Mouse (Mus musculus) lung, embryonic 14.5 days (tissue): ENCODE measurements around the gene Lpar1. TPM values are rescaled to one million over a fixed set of nuclear protein-coding genes. Genes with fewer than 3 reads are reported as not detected.
A peak's percentile ranks its signal among the peaks of the same experiment; 100 is the strongest.
"Not testable (repeated sequence)": the region's sequence is repeated elsewhere in the genome, so short reads cannot be mapped to it uniquely, and the experiment has no call there.

Experiments used
- ATAC-seq: fragments of 200-750 bp; cut with Nextera tagmentation; 2 replicates; pipeline ENCODE4 v1.8.0; 2017; ENCODE audit warnings: mild to moderate bottlenecking, moderate TSS enrichment, moderate library complexity; ENCODE audit not compliant: insufficient read depth
- DNase-seq: peaks from one replicate; pipeline ENCODE4 v3.0.0-alpha.2; 2015
- H3K27ac ChIP-seq: fragments of 300-500 bp; sonication (generic); 2 replicates; pipeline ENCODE4 v1.5.1; 2014; ENCODE audit warnings: low read depth, mild to moderate bottlenecking, moderate library complexity
- H3K27me3 ChIP-seq: fragments of 300-500 bp; sonication (generic); 2 replicates; pipeline ENCODE4 v1.6.1; 2014; ENCODE audit warnings: low read length, control low read depth; ENCODE audit not compliant: insufficient read depth
- H3K36me3 ChIP-seq: fragments of 300-500 bp; sonication (generic); 2 replicates; pipeline ENCODE4 v1.6.1; 2014; ENCODE audit warnings: control low read depth; ENCODE audit not compliant: insufficient read depth
- H3K4me1 ChIP-seq: fragments of 300-500 bp; sonication (generic); 2 replicates; pipeline ENCODE4 v1.6.1; 2014; ENCODE audit warnings: antibody characterized with exemption, control low read depth; ENCODE audit not compliant: insufficient read depth
- H3K4me2 ChIP-seq: fragments of 300-500 bp; sonication (generic); 2 replicates; pipeline ENCODE4 v1.6.1; 2014; ENCODE audit warnings: mild to moderate bottlenecking
- H3K4me3 ChIP-seq: fragments of 300-500 bp; sonication (generic); 2 replicates; pipeline ENCODE4 v1.5.1; 2014; ENCODE audit warnings: low read depth, low read length
- H3K9ac ChIP-seq: fragments of 300-500 bp; sonication (generic); 2 replicates; pipeline ENCODE4 v1.6.1; 2014
- H3K9me3 ChIP-seq: fragments of 300-500 bp; sonication (generic); 2 replicates; pipeline ENCODE4 v1.6.1; 2016; ENCODE audit warnings: low read depth, low read length, control low read depth
- CTCF ChIP-seq: IDR thresholded peaks from 2 replicates; pipeline ENCODE4 v1.5.1; 2016; ENCODE audit warnings: antibody characterized with exemption, low read depth
- WGBS: fragments of 180-500 bp; shearing (Covaris S2); extraction: QIAGEN DNeasy Blood & Tissue Kit; methylation state at CpG from one replicate; pipeline ENCODE4 v1.1.7; 2014; 5-methylcytosine and 5-hydroxymethylcytosine counted together
- polyA plus RNA-seq: library from polyadenylated mRNA; unstranded; fragments of >200 nt; fragmentation: Nextera tagmentation; extraction: Ambion mirVana; gene quantifications from 2 replicates; pipeline ENCODE4 v1.2.1, GENCODE M21; 2014

Gene Lpar1
- polyA plus RNA-seq, 1 experiment from 2014 or later: 30.3 TPM

DNA sequence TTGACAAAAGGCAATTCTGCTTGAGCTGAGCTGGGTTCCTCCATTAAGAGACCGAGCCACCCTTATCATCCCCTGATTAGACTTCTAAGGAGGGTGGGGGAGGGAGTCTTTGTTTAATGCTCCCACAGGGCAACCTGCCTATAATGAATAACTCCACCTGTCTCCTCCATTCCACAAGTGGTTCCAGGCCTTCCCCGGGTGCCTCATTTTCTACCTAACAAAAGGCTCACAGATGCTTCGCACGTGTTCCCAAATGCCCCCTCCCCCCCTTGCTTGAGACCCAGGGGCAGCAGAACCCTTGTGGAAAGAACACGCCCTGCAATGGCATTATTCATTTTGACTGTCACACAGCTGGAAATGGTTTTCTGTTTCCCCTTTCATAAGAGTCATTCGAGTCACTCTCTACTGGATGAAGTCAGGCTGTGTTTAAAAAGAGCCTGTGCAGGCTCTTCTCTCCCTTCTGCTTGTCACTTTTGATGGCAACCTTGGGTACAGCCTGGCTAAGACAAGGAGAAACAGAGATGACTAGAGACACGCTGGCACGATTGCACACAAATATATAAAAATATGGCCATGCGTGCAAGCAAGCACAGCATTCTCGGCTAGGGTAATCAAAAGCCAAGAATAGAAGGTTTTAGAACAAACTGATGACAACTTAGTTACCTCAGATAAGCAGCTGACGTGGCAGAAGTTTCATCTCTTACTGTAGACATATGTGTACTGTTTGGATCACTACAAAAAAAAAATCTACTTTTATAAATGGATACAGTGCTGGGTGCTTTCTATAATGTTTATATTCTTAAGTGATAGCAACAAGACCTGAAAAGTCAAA lies 7.0 kb downstream of the Lpar1 start:
- no peaks in the 10 kb centered on the region for H3K9me3 ChIP-seq
- H3K4me1 ChIP-seq: peaks cover 24% of the 10 kb centered on the region
- H3K27ac ChIP-seq: peak overlapping the region; percentile 80
- peak; percentile 53 for DNase-seq
- H3K4me2 ChIP-seq: no peak overlapping the region
- 0 out of 2 replicates have a peak, but pooled peaks have one; percentile 12 for TF ChIP-seq CTCF
- H3K9ac ChIP-seq: no peak overlapping the region
- WGBS: 17% methylated on average over 11 of the region's 11 CpGs
- no peaks in the 10 kb centered on the region for H3K36me3 ChIP-seq
- ATAC-seq: peak; percentile 57; the same call in 1 of the 2 replicates
- H3K4me3 ChIP-seq: no peak overlapping the region
- H3K27me3 ChIP-seq: no peaks in the 10 kb centered on the region

DNA sequence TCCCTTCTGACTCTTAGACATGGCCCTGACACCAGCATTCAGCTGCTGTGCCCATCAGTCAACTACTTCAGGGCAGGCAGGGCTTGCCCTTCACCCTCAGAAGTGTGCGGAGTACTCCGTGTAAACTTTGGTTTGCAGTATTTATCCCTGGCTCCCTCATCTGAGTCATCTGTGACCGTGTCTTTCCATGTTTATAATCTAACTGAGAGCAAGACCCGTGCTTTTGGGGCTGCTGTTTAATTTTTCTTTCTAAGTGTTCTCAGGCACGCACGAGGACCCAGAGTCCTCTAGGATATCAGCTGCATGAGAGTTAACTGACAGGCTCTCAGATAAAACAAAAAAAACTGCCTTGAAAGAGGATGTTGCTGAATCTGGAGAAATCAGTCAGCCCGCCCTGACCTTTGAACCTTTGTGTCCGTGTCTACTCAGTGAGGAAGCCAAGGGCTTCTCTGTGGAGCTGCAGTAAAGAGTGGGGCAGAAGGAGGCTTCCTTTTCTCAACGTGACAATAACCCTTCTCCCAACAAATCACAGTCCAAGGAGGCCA lies 7.7 kb downstream of the Lpar1 start:
- no peak overlapping the region for H3K9ac ChIP-seq
- H3K4me3 ChIP-seq: no peak overlapping the region
- no peaks in the 10 kb centered on the region for H3K27me3 ChIP-seq
- H3K27ac ChIP-seq: peak overlapping the region; percentile 80
- no peak overlapping the region for H3K4me2 ChIP-seq
- H3K9me3 ChIP-seq: no peaks in the 10 kb centered on the region
- no peak for TF ChIP-seq CTCF
- peaks cover 24% of the 10 kb centered on the region for H3K4me1 ChIP-seq
- peak; percentile 65 for DNase-seq
- peak; percentile 59 for ATAC-seq
- H3K36me3 ChIP-seq: 0 out of 2 replicates have a peak, but pooled peaks cover under 1% of the 10 kb centered on the region
- 4% methylated on average over 9 of the region's 9 CpGs for WGBS

DNA sequence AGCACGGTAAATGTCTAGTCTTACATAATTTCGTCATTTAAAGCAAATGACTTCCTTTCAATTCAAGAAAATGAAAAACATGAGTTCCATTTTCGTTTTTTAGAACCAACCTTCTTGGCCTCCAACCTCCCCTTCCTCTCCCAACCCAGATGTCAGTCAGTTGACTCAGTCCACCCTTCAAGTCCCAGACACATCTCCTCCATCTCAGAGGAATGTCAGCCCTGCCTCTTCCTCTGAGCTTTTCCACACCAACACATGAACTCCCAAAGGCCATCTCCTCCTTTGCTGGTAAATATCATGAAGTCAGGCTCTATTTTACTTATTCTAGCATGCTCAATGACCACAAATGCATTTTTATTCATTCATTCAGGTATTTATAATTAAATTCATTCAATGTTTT lies 10.5 kb downstream of the Lpar1 start:
- WGBS: 81% methylated on average over 3 of the region's 3 CpGs
- ATAC-seq: no peak
- H3K9ac ChIP-seq: no peak overlapping the region

DNA sequence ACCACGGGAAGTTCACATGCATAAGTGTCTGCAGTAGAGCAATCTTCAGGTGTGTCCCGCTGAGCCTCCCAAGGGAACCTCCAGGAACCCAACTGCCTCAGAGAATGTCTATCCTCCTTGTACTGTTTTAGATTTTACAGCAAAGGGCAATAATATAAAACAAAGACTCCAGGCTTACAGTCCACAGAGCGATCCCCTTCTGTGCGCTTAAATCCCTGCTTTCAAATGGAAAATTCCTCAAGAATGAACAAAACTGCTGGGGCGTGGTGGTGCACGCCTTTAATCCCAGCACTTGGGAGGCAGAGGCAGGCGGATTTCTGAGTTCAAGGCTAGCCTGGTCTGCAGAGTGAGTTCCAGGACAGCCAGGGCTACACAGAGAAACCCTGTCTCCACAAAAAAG lies 11.0 kb downstream of the Lpar1 start:
- not testable (repeated sequence) for ATAC-seq, H3K27me3 ChIP-seq

More for the DNA sequence above, 10.5 kb downstream of the Lpar1 start:
- Histone ChIP-seq H3K27ac (no peak overlapping the region), H3K27me3 (no peaks in the 10 kb centered on the region), H3K36me3 (0 out of 2 replicates have a peak, but pooled peaks cover 6% of the 10 kb centered on the region), H3K4me3 (no peak overlapping the region), H3K4me2 (no peak overlapping the region), H3K4me1 (peaks cover 21% of the 10 kb centered on the region), H3K9me3 (no peaks in the 10 kb centered on the region)
- no peak for TF ChIP-seq CTCF
- no peak for DNase-seq

DNA sequence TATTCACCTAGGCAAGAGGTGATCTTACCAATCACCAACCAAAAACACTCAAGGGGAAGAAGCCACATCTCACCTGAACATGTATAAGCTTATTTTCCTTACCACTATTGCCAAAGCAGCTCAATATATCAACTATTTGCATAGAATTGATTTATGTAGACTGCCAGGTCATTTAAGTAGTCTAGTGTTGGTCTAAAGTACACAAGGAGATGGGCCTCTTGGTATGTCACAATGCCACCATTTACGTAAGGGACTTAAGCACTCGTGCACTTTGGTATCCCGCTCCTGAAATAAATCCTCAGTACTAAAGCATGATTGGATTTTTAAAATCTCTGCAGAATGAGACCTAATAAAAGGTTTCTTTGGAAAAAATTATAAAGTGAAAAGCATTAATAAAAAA lies 12.9 kb downstream of the Lpar1 start:
- no peak for TF ChIP-seq CTCF
- Histone ChIP-seq H3K36me3 (0 out of 2 replicates have a peak, but pooled peaks cover 6% of the 10 kb centered on the region), H3K9ac (no peak overlapping the region), H3K9me3 (no peaks in the 10 kb centered on the region), H3K4me3 (no peak overlapping the region), H3K27ac (no peak overlapping the region), H3K27me3 (no peaks in the 10 kb centered on the region), H3K4me2 (no peak overlapping the region), H3K4me1 (peaks cover 5% of the 10 kb centered on the region)
- WGBS: 89% methylated on average over 3 of the region's 3 CpGs
- no peak for DNase-seq
- ATAC-seq: no peak

More for the DNA sequence above, 11.0 kb downstream of the Lpar1 start:
- not testable (repeated sequence) for DNase-seq, H3K4me3 ChIP-seq, H3K36me3 ChIP-seq, H3K4me2 ChIP-seq, H3K9ac ChIP-seq, H3K27ac ChIP-seq, H3K9me3 ChIP-seq
- H3K4me1 ChIP-seq: peaks cover 17% of the 10 kb centered on the region
- WGBS: 90% methylated on average over 7 of the region's 7 CpGs

DNA sequence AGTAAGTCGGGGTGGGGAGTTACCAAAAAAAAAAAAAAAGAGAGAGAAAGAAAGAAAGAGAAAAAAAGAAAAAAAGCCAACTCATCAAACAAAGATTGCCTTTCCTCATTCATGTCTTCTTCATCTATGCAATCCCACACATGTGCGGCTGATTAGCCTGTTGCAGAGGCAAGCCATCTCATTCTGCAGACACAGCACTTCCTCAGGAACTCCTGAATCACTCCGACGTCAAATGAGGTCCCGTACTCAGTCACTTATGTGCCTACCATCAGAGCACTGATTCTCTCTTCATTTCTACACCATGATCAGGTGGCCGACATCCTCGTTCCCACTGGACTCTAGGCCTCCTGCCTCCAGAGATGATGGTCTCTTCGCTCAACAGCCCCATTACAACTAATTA lies 13.3 kb downstream of the Lpar1 start:
- no peaks in the 10 kb centered on the region for H3K27me3 ChIP-seq
- no peak for DNase-seq
- no peaks in the 10 kb centered on the region for H3K9me3 ChIP-seq
- peaks cover under 1% of the 10 kb centered on the region; the same call in 1 of the 2 replicates for H3K4me1 ChIP-seq
- no peak for TF ChIP-seq CTCF
- H3K27ac ChIP-seq: no peak overlapping the region
- 86% methylated on average over 8 of the region's 8 CpGs for WGBS
- H3K9ac ChIP-seq: no peak overlapping the region
- H3K36me3 ChIP-seq: 0 out of 2 replicates have a peak, but pooled peaks cover 6% of the 10 kb centered on the region
- H3K4me3 ChIP-seq: no peak overlapping the region
- no peak for ATAC-seq
- no peak overlapping the region for H3K4me2 ChIP-seq

DNA sequence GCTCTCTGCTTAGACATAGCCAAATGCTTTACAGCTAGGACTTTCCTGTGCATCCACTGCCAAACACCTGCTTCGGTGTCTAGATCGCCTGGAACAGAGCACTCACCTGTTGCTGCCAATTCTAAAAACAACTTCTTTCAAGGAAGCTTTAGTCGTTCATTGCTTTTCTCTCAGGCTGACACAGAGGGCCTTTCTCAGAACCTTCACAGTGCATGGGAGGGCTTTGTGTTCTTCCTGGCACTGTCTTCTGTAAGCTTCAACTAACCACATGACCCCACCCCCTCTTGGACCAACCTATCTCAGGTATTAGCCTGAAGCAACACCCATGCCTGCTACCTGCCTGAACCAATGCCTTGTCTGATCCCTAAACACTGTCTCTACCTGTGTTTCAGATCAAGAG lies 15.0 kb downstream of the Lpar1 start:
- no peak overlapping the region for H3K9ac ChIP-seq
- 84% methylated on average over 3 of the region's 3 CpGs for WGBS
- no peak overlapping the region for H3K4me2 ChIP-seq
- no peak for TF ChIP-seq CTCF
- H3K27ac ChIP-seq: no peak overlapping the region
- DNase-seq (no peak), ATAC-seq (no peak)
- H3K36me3 ChIP-seq: 0 out of 2 replicates have a peak, but pooled peaks cover 6% of the 10 kb centered on the region
- no peak overlapping the region for H3K4me3 ChIP-seq
- no peaks in the 10 kb centered on the region for H3K9me3 ChIP-seq
- H3K4me1 ChIP-seq: peaks cover 6% of the 10 kb centered on the region; the same call in 1 of the 2 replicates
- H3K27me3 ChIP-seq: no peaks in the 10 kb centered on the region
